8 mouse cellular contexts compared by ENCODE assay signal in genomic region chr11:116412904-116413630, GRCm38 (mm10). TPM values are rescaled to one million over a fixed set of nuclear protein-coding genes. Genes with fewer than 3 reads are reported as not detected.
DNase-seq lines count a peak whose midpoint lies in the region; ATAC-seq and TF ChIP-seq lines count a peak whose summit lies in the region.

Gene Rnf157, minus strand, starts transcription at chr11:116413032.

- H3K4me1 ChIP-seq in forebrain, embryonic 13.5 days, result peaks cover 26% of the 10 kb centered on the region
- H3K4me1 ChIP-seq in heart, embryonic 16.5 days (ENCODE audit: control insufficient read depth, insufficient read depth, low read length), result peaks cover 14% of the 10 kb centered on the region
- H3K4me1 ChIP-seq in liver, postnatal 0 days (ENCODE audit: insufficient read depth), result peaks cover 16% of the 10 kb centered on the region
- H3K4me1 ChIP-seq in neural tube, embryonic 13.5 days (replicated peaks), result peaks cover 25% of the 10 kb centered on the region
- H3K4me1 ChIP-seq in stomach, postnatal 0 days (replicated peaks; ENCODE audit: control insufficient read depth, insufficient read depth), result 0 out of 2 replicates have a peak, but pooled peaks cover 2% of the 10 kb centered on the region

- DNase-seq in kidney, postnatal 36 days, result peak; percentile 68 to 87
- peak; percentile 75 for DNase-seq in liver, postnatal 0 days
- peak; percentile 64 for DNase-seq in stomach, postnatal 0 days (ENCODE audit: low spot score)

- no peaks in the 10 kb centered on the region for H3K9me3 ChIP-seq in forebrain, embryonic 13.5 days (replicated peaks)
- no peaks in the 10 kb centered on the region for H3K9me3 ChIP-seq in heart, embryonic 16.5 days (replicated peaks; ENCODE audit: control insufficient read depth, low read length)
- no peaks in the 10 kb centered on the region for H3K9me3 ChIP-seq in liver, postnatal 0 days (ENCODE audit: low read length)
- no peaks in the 10 kb centered on the region for H3K9me3 ChIP-seq in neural tube, embryonic 13.5 days
- no peaks in the 10 kb centered on the region for H3K9me3 ChIP-seq in stomach, postnatal 0 days (ENCODE audit: control insufficient read depth, low read length)

- ATAC-seq in CD4-positive, CD25-positive, alpha-beta regulatory T cell, adult 4 months, result peak; percentile 68
- peak; percentile 88 for ATAC-seq in cerebellum, adult (ENCODE audit: insufficient number of reproducible peaks, low FRiP score, low TSS enrichment)
- peak; percentile 97 for ATAC-seq in forebrain, embryonic 13.5 days
- peak; percentile 91 for ATAC-seq in heart, embryonic 16.5 days (replicated peaks; ENCODE audit: extremely low read depth, insufficient read depth, low FRiP score)
- ATAC-seq in liver, postnatal 0 days, result peak; percentile 86
- peak; percentile 96 for ATAC-seq in neural tube, embryonic 13.5 days (ENCODE audit: low read depth)
- peak; percentile 81 for ATAC-seq in stomach, postnatal 0 days (ENCODE audit: low FRiP score, low TSS enrichment)

- no peak for TF ChIP-seq CTCF in liver, postnatal 0 days (IDR thresholded peaks at IDR 0.05; ENCODE audit: low read depth)
- no peak for TF ChIP-seq CTCF in stomach, postnatal 0 days (IDR thresholded peaks at IDR 0.05; ENCODE audit: low read depth)

- peak within 1 kb of the TSS; percentile 95 for H3K9ac ChIP-seq in forebrain, embryonic 13.5 days
- H3K9ac ChIP-seq in heart, embryonic 16.5 days (ENCODE audit: low read length), result peak within 1 kb of the TSS; percentile 85
- peak within 1 kb of the TSS; percentile 70 for H3K9ac ChIP-seq in liver, postnatal 0 days (replicated peaks)
- H3K9ac ChIP-seq in neural tube, embryonic 13.5 days, result peak within 1 kb of the TSS; percentile 96
- H3K9ac ChIP-seq in stomach, postnatal 0 days (ENCODE audit: low read length), result peak within 1 kb of the TSS; percentile 73

- peak within 1 kb of the TSS; percentile 94 for H3K4me2 ChIP-seq in forebrain, embryonic 13.5 days
- peak within 1 kb of the TSS; percentile 100 for H3K4me2 ChIP-seq in heart, embryonic 16.5 days (ENCODE audit: low read depth, low read length)
- H3K4me2 ChIP-seq in liver, postnatal 0 days (ENCODE audit: low read depth, low read length), result peak within 1 kb of the TSS; percentile 99
- peak within 1 kb of the TSS; percentile 76 for H3K4me2 ChIP-seq in neural tube, embryonic 13.5 days
- peak within 1 kb of the TSS; percentile 95 for H3K4me2 ChIP-seq in stomach, postnatal 0 days (replicated peaks; ENCODE audit: low read depth)

- no peak for TF ChIP-seq EP300 in liver, postnatal 0 days (IDR thresholded peaks at IDR 0.05; ENCODE audit: low read depth)
- TF ChIP-seq EP300 in stomach, postnatal 0 days (optimal IDR thresholded peaks at IDR 0.05), result no peak

- H3K27me3 ChIP-seq in forebrain, embryonic 13.5 days, result no peaks in the 10 kb centered on the region
- H3K27me3 ChIP-seq in heart, embryonic 16.5 days (ENCODE audit: control insufficient read depth, insufficient read depth, low read length), result no peaks in the 10 kb centered on the region; the same call in 1 of the 2 replicates
- H3K27me3 ChIP-seq in liver, postnatal 0 days (ENCODE audit: insufficient read depth, low read length), result peaks cover 17% of the 10 kb centered on the region
- H3K27me3 ChIP-seq in neural tube, embryonic 13.5 days, result no peaks in the 10 kb centered on the region
- H3K27me3 ChIP-seq in stomach, postnatal 0 days (ENCODE audit: control insufficient read depth, insufficient read depth, low read length), result no peaks in the 10 kb centered on the region

- peak within 1 kb of the TSS; percentile 89 for H3K4me3 ChIP-seq in forebrain, embryonic 13.5 days
- H3K4me3 ChIP-seq in heart, embryonic 16.5 days (ENCODE audit: low read length), result peak within 1 kb of the TSS; percentile 83
- peak within 1 kb of the TSS; percentile 66 for H3K4me3 ChIP-seq in liver, postnatal 0 days (ENCODE audit: low read depth, low read length)
- H3K4me3 ChIP-seq in neural tube, embryonic 13.5 days, result peak within 1 kb of the TSS; percentile 70
- peak within 1 kb of the TSS; percentile 62 for H3K4me3 ChIP-seq in stomach, postnatal 0 days (ENCODE audit: low read depth, low read length)

- H3K36me3 ChIP-seq in forebrain, embryonic 13.5 days (ENCODE audit: poor library complexity, severe bottlenecking), result no peaks in the 10 kb centered on the region
- no peaks in the 10 kb centered on the region for H3K36me3 ChIP-seq in heart, embryonic 16.5 days (ENCODE audit: control insufficient read depth, insufficient read depth)
- H3K36me3 ChIP-seq in liver, postnatal 0 days (replicated peaks; ENCODE audit: insufficient read depth, low read length), result no peaks in the 10 kb centered on the region
- no peaks in the 10 kb centered on the region for H3K36me3 ChIP-seq in neural tube, embryonic 13.5 days
- H3K36me3 ChIP-seq in stomach, postnatal 0 days (ENCODE audit: control insufficient read depth, insufficient read depth, low read length), result no peaks in the 10 kb centered on the region

- 3% methylated on average over 51 of the region's 82 CpGs for WGBS in forebrain, embryonic 13.5 days
- WGBS in heart, embryonic 16.5 days, result 2% methylated on average over 65 of the region's 82 CpGs
- 5% methylated on average over 46 of the region's 82 CpGs for WGBS in liver, postnatal 0 days (ENCODE audit: insufficient replicate concordance)
- 2% methylated on average over 38 of the region's 82 CpGs for WGBS in neural tube, embryonic 13.5 days
- WGBS in stomach, postnatal 0 days, result 3% methylated on average over 64 of the region's 82 CpGs

- H3K27ac ChIP-seq in forebrain, embryonic 13.5 days, result peak within 1 kb of the TSS; percentile 93
- peak within 1 kb of the TSS; percentile 31; the same call in 1 of the 2 replicates for H3K27ac ChIP-seq in heart, embryonic 16.5 days (ENCODE audit: low read length)
- no peak within 1 kb of the TSS for H3K27ac ChIP-seq in liver, postnatal 0 days (ENCODE audit: low read depth)
- H3K27ac ChIP-seq in neural tube, embryonic 13.5 days (replicated peaks), result peak within 1 kb of the TSS; percentile 93
- H3K27ac ChIP-seq in stomach, postnatal 0 days (replicated peaks), result no peak within 1 kb of the TSS

RNA-seq across cellular contexts. Expression of gene Rnf157, which starts in this region (rescaled TPM):
- polyA plus RNA-seq in CD4-positive, CD25-positive, alpha-beta regulatory T cell, adult 4 months (2017; shearing (Covaris generic)), result 1 to 10 TPM; 8.4 to 8.8 TPM
- polyA plus RNA-seq in forebrain, embryonic 13.5 days (2015; fragmentation: Nextera tagmentation; extraction: Ambion mirVana), result 18.1 and 20.6 TPM in 2 replicates
- 7.8 and 11.6 TPM in 2 replicates for polyA plus RNA-seq in heart, embryonic 16.5 days (2015; fragmentation: Nextera tagmentation; extraction: Ambion mirVana)
- polyA plus RNA-seq in liver, postnatal 0 days (2015; fragmentation: Nextera tagmentation; extraction: Ambion mirVana), result 1.5 and 2.2 TPM in 2 replicates
- 64.8 and 72.0 TPM in 2 replicates for polyA plus RNA-seq in neural tube, embryonic 13.5 days (2015; fragmentation: Nextera tagmentation; extraction: Ambion mirVana)
- polyA plus RNA-seq in stomach, postnatal 0 days (2015; fragmentation: Nextera tagmentation; extraction: Ambion mirVana), result 2.8 and 3.0 TPM in 2 replicates

Comparison
In these comparisons a context has a peak if more than half of its experiments do, and no peak if none do; other contexts are left out.
1. H3K27ac ChIP-seq: peak in forebrain, embryonic 13.5 days (single experiment), heart, embryonic 16.5 days (single experiment) and neural tube, embryonic 13.5 days (single experiment); none in liver, postnatal 0 days (single experiment) and stomach, postnatal 0 days (single experiment).
2. Peak in every context shown above with its lines, with median percentiles within 50 percentile points of each other: ATAC-seq, H3K4me2 ChIP-seq, H3K4me3 ChIP-seq, H3K9ac ChIP-seq and DNase-seq.